Mouse (Mus musculus): Measurements from ENCODE around the gene Shisa8. TPM values are rescaled to one million over a fixed set of nuclear protein-coding genes. Genes with fewer than 3 reads are reported as not detected.

Shisa8 gene
- polyA plus RNA-seq (2015; fragmentation: Illumina TruSeq; extraction: RNeasy Lipid Tissue Mini Kit (QIAGEN cat#74804); ENCODE audit: insufficient read depth, low read depth, low replicate concordance): not detected

DNA sequence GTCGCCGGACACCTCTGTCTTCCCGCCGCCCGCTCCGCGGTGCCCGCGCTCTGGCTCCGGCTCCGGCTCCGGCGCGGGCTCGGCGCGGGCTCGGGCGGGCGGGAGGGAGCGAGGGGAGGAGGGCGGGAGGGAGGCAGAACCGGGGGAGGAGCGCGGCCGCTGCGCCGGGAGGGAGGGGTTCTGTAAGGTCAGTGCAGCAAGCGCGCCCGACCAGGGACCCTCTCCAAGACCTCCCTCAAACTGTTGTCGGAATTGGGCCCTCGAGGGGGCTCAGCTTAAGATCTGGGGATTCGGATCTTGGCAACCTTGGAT is at the start of gene Shisa8:
Gene Shisa8 (minus strand): TSS at position 64 of the 312 bp plus-strand sequence.

DNA sequence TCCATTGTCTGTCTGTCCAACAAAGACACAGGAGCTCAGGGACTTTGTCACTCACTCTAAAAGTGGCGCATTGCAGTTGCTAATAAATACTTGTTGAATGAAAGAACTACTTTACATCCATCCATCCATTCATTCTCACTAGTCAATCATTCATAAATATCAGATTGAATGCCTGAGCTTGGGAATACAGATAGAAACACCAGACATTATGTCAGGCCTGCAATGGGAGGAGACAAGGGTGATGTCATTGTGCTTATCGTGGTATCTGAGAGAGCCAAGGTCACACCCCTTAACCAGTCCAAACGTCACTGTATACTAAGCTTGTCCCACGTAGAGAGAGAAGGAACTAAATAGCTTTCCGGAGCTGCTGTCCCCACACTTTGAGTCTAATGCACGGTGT is 39.5 kb upstream of the Shisa8 start, which contains the start of gene 1500009C09Rik:
Gene 1500009C09Rik (plus strand): TSS at position 301 of the 400 bp plus-strand sequence.

DNA sequence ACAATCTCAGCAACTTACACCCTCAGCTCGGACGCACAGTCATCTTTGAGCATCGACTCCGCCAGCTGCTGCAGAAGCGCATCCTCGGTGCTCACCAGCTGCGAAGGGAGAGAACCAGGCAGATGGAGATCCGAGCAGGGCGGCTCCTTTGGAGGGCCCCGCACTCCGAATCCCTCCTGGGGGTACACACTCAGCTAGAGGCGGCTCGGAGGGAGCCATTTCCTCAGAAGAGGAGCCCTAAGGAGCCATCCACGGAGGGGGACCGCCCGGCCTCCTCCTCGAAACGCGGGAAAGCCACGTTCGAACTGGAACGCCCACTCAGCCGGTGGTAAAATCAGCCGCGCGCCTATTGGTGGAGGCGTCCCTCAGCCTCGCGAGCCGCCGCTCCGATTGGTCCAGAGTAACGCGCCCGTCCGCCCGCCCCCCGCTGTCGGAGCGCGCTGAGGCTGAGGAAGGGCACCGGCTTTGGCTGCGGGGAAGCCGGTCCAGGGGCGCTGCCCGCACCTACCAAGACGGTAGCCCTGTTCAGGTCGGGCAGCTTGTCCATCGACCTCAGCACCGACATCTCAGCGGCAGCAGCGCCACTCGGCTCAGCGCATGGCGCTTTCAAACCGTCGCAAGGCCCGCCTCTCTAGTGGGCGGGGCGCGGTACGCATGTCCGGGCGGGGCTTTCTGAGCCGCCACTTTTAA is 31.6 kb upstream of the Shisa8 start, which contains the start of gene Cenpm:
Gene Cenpm (minus strand): TSS at position 634 of the 690 bp plus-strand sequence.

DNA sequence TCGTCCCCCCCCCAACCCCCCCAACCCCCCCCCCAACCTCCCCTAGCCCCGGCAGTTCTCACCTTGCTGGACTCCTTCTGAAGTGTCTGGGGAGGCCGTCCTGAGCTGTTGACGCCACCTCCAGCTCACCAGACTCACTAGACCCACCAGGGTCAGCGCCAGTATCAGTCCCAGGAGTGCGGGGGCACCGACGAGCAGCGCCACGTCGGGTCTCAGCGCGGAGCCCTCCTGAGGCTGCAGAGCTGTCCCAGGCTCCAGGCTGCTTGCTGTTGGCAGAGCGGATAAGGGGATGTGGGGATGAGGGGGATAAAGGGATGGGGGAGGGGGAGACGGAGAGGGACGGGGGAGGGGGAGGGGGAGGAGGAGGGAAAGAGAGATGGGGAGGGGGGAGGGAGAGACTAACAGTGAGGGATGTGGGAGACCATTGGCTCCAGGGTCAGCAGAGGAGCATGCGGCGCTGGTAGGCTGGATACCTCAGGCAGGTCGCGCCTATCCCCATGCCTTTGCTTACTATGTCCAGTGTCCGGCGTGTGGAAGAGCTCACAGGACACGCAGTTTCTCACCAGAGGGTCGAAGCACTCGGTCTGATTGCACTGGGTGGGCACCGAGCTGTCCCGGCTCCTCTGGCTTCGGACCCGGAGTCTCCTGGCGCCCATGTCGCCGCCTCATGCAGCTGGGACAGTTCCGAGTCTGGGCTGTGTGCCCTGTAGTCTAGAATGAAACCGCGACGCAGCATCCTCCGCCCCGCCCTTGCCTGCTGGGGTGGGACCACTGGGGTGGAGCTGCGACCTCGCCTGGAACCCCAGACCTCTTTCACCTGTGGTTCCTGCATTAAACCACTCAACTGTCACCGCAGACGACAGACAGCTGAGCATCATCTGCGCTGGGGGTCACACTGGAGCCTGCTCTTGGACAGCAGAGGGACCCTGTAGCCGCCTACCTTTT is 11.3 kb upstream of the Shisa8 start, which contains the start of gene Tnfrsf13c:
Gene Tnfrsf13c (minus strand): TSS at position 713 of the 945 bp plus-strand sequence.

Other genes with a start within 250 kb of the Shisa8 start
- not detected for gene 1700029P11Rik, start 232.3 kb downstream of the Shisa8 start, polyA plus RNA-seq (2015; fragmentation: Illumina TruSeq; extraction: RNeasy Lipid Tissue Mini Kit (QIAGEN cat#74804); ENCODE audit: insufficient read depth, low read depth, low replicate concordance)
- gene Xrcc6, start 225.0 kb downstream of the Shisa8 start, polyA plus RNA-seq (2015; fragmentation: Illumina TruSeq; extraction: RNeasy Lipid Tissue Mini Kit (QIAGEN cat#74804); ENCODE audit: insufficient read depth, low read depth, low replicate concordance): 14.2 TPM
- gene Desi1, start 179.0 kb downstream of the Shisa8 start, polyA plus RNA-seq (2015; fragmentation: Illumina TruSeq; extraction: RNeasy Lipid Tissue Mini Kit (QIAGEN cat#74804); ENCODE audit: insufficient read depth, low read depth, low replicate concordance): 13.3 TPM
- gene Snu13, start 165.2 kb downstream of the Shisa8 start, polyA plus RNA-seq (2015; fragmentation: Illumina TruSeq; extraction: RNeasy Lipid Tissue Mini Kit (QIAGEN cat#74804); ENCODE audit: insufficient read depth, low read depth, low replicate concordance): 15.2 TPM
- not detected for gene 4930407I10Rik, start 153.7 kb downstream of the Shisa8 start, polyA plus RNA-seq (2015; fragmentation: Illumina TruSeq; extraction: RNeasy Lipid Tissue Mini Kit (QIAGEN cat#74804); ENCODE audit: insufficient read depth, low read depth, low replicate concordance)
- not detected for gene Mei1, start 142.8 kb downstream of the Shisa8 start, polyA plus RNA-seq (2015; fragmentation: Illumina TruSeq; extraction: RNeasy Lipid Tissue Mini Kit (QIAGEN cat#74804); ENCODE audit: insufficient read depth, low read depth, low replicate concordance)
- gene Ccdc134, start 84.9 kb downstream of the Shisa8 start, polyA plus RNA-seq (2015; fragmentation: Illumina TruSeq; extraction: RNeasy Lipid Tissue Mini Kit (QIAGEN cat#74804); ENCODE audit: insufficient read depth, low read depth, low replicate concordance): 9.6 TPM
- 12.1 TPM for gene Srebf2, start 65.6 kb downstream of the Shisa8 start, polyA plus RNA-seq (2015; fragmentation: Illumina TruSeq; extraction: RNeasy Lipid Tissue Mini Kit (QIAGEN cat#74804); ENCODE audit: insufficient read depth, low read depth, low replicate concordance)
- gene Tnfrsf13c, start 11.6 kb upstream of the Shisa8 start, polyA plus RNA-seq (2015; fragmentation: Illumina TruSeq; extraction: RNeasy Lipid Tissue Mini Kit (QIAGEN cat#74804); ENCODE audit: insufficient read depth, low read depth, low replicate concordance): not detected
- not detected for gene Cenpm, start 31.9 kb upstream of the Shisa8 start, polyA plus RNA-seq (2015; fragmentation: Illumina TruSeq; extraction: RNeasy Lipid Tissue Mini Kit (QIAGEN cat#74804); ENCODE audit: insufficient read depth, low read depth, low replicate concordance)
- not detected for gene 1500009C09Rik, start 39.6 kb upstream of the Shisa8 start, polyA plus RNA-seq (2015; fragmentation: Illumina TruSeq; extraction: RNeasy Lipid Tissue Mini Kit (QIAGEN cat#74804); ENCODE audit: insufficient read depth, low read depth, low replicate concordance)
- 1.0 TPM for gene Sept3, start 62.1 kb upstream of the Shisa8 start, polyA plus RNA-seq (2015; fragmentation: Illumina TruSeq; extraction: RNeasy Lipid Tissue Mini Kit (QIAGEN cat#74804); ENCODE audit: insufficient read depth, low read depth, low replicate concordance)
- not detected for gene Wbp2nl, start 86.1 kb upstream of the Shisa8 start, polyA plus RNA-seq (2015; fragmentation: Illumina TruSeq; extraction: RNeasy Lipid Tissue Mini Kit (QIAGEN cat#74804); ENCODE audit: insufficient read depth, low read depth, low replicate concordance)
- 38.1 TPM for gene Naga, start 126.1 kb upstream of the Shisa8 start, polyA plus RNA-seq (2015; fragmentation: Illumina TruSeq; extraction: RNeasy Lipid Tissue Mini Kit (QIAGEN cat#74804); ENCODE audit: insufficient read depth, low read depth, low replicate concordance)
- gene Pheta2, start 126.1 kb upstream of the Shisa8 start, polyA plus RNA-seq (2015; fragmentation: Illumina TruSeq; extraction: RNeasy Lipid Tissue Mini Kit (QIAGEN cat#74804); ENCODE audit: insufficient read depth, low read depth, low replicate concordance): not detected
- 65.3 TPM for gene Smdt1, start 126.1 kb upstream of the Shisa8 start, polyA plus RNA-seq (2015; fragmentation: Illumina TruSeq; extraction: RNeasy Lipid Tissue Mini Kit (QIAGEN cat#74804); ENCODE audit: insufficient read depth, low read depth, low replicate concordance)
- 106 TPM for gene Ndufa6, start 141.5 kb upstream of the Shisa8 start, polyA plus RNA-seq (2015; fragmentation: Illumina TruSeq; extraction: RNeasy Lipid Tissue Mini Kit (QIAGEN cat#74804); ENCODE audit: insufficient read depth, low read depth, low replicate concordance)
- 20.4 TPM for gene Cyp2d22, start 167.4 kb upstream of the Shisa8 start, polyA plus RNA-seq (2015; fragmentation: Illumina TruSeq; extraction: RNeasy Lipid Tissue Mini Kit (QIAGEN cat#74804); ENCODE audit: insufficient read depth, low read depth, low replicate concordance)
- gene Cyp2d11, start 181.2 kb upstream of the Shisa8 start, polyA plus RNA-seq (2015; fragmentation: Illumina TruSeq; extraction: RNeasy Lipid Tissue Mini Kit (QIAGEN cat#74804); ENCODE audit: insufficient read depth, low read depth, low replicate concordance): not detected
- not detected for gene Cyp2d10, start 194.4 kb upstream of the Shisa8 start, polyA plus RNA-seq (2015; fragmentation: Illumina TruSeq; extraction: RNeasy Lipid Tissue Mini Kit (QIAGEN cat#74804); ENCODE audit: insufficient read depth, low read depth, low replicate concordance)
- not detected for gene Cyp2d9, start 220.6 kb upstream of the Shisa8 start, polyA plus RNA-seq (2015; fragmentation: Illumina TruSeq; extraction: RNeasy Lipid Tissue Mini Kit (QIAGEN cat#74804); ENCODE audit: insufficient read depth, low read depth, low replicate concordance)

Measured in pancreas, adult 10 weeks (tissue).